ENCODE assay signal across 22 mouse cellular contexts in genomic region chr17:27866737-27867136, GRCm38 (mm10). TPM values are rescaled to one million over a fixed set of nuclear protein-coding genes. Genes with fewer than 3 reads are reported as not detected.
A peak's percentile ranks its signal among the peaks of the same experiment; 100 is the strongest.
DNase-seq lines count a peak whose midpoint lies in the region; ATAC-seq and TF ChIP-seq lines count a peak whose summit lies in the region.
"Had no signal": no experiment of that assay in that cellular context is flagged by ENCODE, and none has a peak within 500 bp of the region (broad histone marks: within the 10 kb centered on the region; RNA-seq: fewer than 3 reads in every experiment).

No protein-coding gene starts in this region.

- H3K9me3 ChIP-seq in liver, postnatal 0 days (ENCODE audit: low read length), result no peaks in the 10 kb centered on the region
- H3K9me3 ChIP-seq in liver, embryonic 11.5 days (ENCODE audit: control insufficient read depth, low read length), result no peaks in the 10 kb centered on the region
- H3K9me3 ChIP-seq in lung, embryonic 14.5 days (ENCODE audit: low read depth, low read length), result no peaks in the 10 kb centered on the region
- no peaks in the 10 kb centered on the region for H3K9me3 ChIP-seq in lung, embryonic 16.5 days (ENCODE audit: control insufficient read depth, low read length)
- no peaks in the 10 kb centered on the region for H3K9me3 ChIP-seq in lung, postnatal 0 days (ENCODE audit: low read length)
- H3K9me3 ChIP-seq: G1E had no signal

- no peak overlapping the region for H3K4me2 ChIP-seq in liver, postnatal 0 days (ENCODE audit: low read depth, low read length)
- H3K4me2 ChIP-seq in liver, embryonic 11.5 days, result no peak overlapping the region
- H3K4me2 ChIP-seq in lung, embryonic 14.5 days, result no peak overlapping the region
- no peak overlapping the region for H3K4me2 ChIP-seq in lung, embryonic 16.5 days (ENCODE audit: low read depth, low read length)
- no peak overlapping the region for H3K4me2 ChIP-seq in lung, postnatal 0 days (replicated peaks; ENCODE audit: low read depth, low read length)

- no peak for TF ChIP-seq POLR2A in lung, adult 2 months (IDR thresholded peaks at IDR 0.05; ENCODE audit: borderline replicate concordance, extremely low read depth, low read depth, low read length)

- 62% methylated on average over 4 of the region's 4 CpGs for WGBS in liver, postnatal 0 days (ENCODE audit: insufficient replicate concordance)
- WGBS in liver, embryonic 11.5 days, result 91% methylated on average over 4 of the region's 4 CpGs
- WGBS in lung, embryonic 14.5 days, result 52% methylated on average over 4 of the region's 4 CpGs
- 39% methylated on average over 4 of the region's 4 CpGs for WGBS in lung, embryonic 16.5 days
- WGBS in lung, postnatal 0 days, result 39% methylated on average over 4 of the region's 4 CpGs
- 65% methylated on average over 4 of the region's 4 CpGs for whole genome bisulfite sequencing in lung, adult 2 months

- H3K27ac ChIP-seq in liver, postnatal 0 days (ENCODE audit: low read depth), result no peak overlapping the region
- no peak overlapping the region for H3K27ac ChIP-seq in liver, embryonic 11.5 days (ENCODE audit: low read depth, low read length)
- H3K27ac ChIP-seq in lung, embryonic 14.5 days (ENCODE audit: low read depth), result no peak overlapping the region
- no peak overlapping the region for H3K27ac ChIP-seq in lung, embryonic 16.5 days (ENCODE audit: low read length)
- no peak overlapping the region for H3K27ac ChIP-seq in lung, postnatal 0 days (ENCODE audit: low read length)

- H3K36me3 ChIP-seq in liver, postnatal 0 days (replicated peaks; ENCODE audit: insufficient read depth, low read length), result peaks cover 2% of the 10 kb centered on the region; the same call in 1 of the 2 replicates
- H3K36me3 ChIP-seq in liver, embryonic 11.5 days (ENCODE audit: control insufficient read depth, insufficient read depth, low read length), result no peaks in the 10 kb centered on the region
- no peaks in the 10 kb centered on the region for H3K36me3 ChIP-seq in lung, embryonic 14.5 days (ENCODE audit: insufficient read depth)
- no peaks in the 10 kb centered on the region for H3K36me3 ChIP-seq in lung, embryonic 16.5 days (ENCODE audit: control insufficient read depth, insufficient read depth, low read length)
- no peaks in the 10 kb centered on the region for H3K36me3 ChIP-seq in lung, postnatal 0 days (ENCODE audit: insufficient read depth, low read length)

- no peak for TF ChIP-seq CTCF in liver, postnatal 0 days (IDR thresholded peaks at IDR 0.05; ENCODE audit: low read depth)
- TF ChIP-seq CTCF in lung, embryonic 14.5 days (IDR thresholded peaks at IDR 0.05; ENCODE audit: low read depth), result no peak
- no peak for TF ChIP-seq CTCF in lung, postnatal 0 days (IDR thresholded peaks at IDR 0.05)
- no peak for TF ChIP-seq CTCF in lung, adult 2 months (IDR thresholded peaks at IDR 0.05; ENCODE audit: insufficient read depth, low read length)

- H3K9ac ChIP-seq in liver, postnatal 0 days (replicated peaks), result no peak overlapping the region
- no peak overlapping the region for H3K9ac ChIP-seq in liver, embryonic 11.5 days (ENCODE audit: low read depth, low read length)
- H3K9ac ChIP-seq in lung, embryonic 14.5 days, result no peak overlapping the region
- H3K9ac ChIP-seq in lung, embryonic 16.5 days (ENCODE audit: low read length), result no peak overlapping the region
- H3K9ac ChIP-seq in lung, postnatal 0 days (replicated peaks; ENCODE audit: low read depth), result no peak overlapping the region

- no peaks in the 10 kb centered on the region for H3K27me3 ChIP-seq in liver, postnatal 0 days (ENCODE audit: insufficient read depth, low read length)
- no peaks in the 10 kb centered on the region for H3K27me3 ChIP-seq in liver, embryonic 11.5 days (replicated peaks; ENCODE audit: control insufficient read depth, insufficient read depth, low read length)
- H3K27me3 ChIP-seq in lung, embryonic 14.5 days (ENCODE audit: insufficient read depth, low read length), result no peaks in the 10 kb centered on the region
- no peaks in the 10 kb centered on the region for H3K27me3 ChIP-seq in lung, embryonic 16.5 days (ENCODE audit: control insufficient read depth, insufficient read depth, low read depth, low read length)
- no peaks in the 10 kb centered on the region for H3K27me3 ChIP-seq in lung, postnatal 0 days (replicated peaks; ENCODE audit: insufficient read depth, low read length)
- H3K27me3 ChIP-seq: CH12.LX, Patski had no signal

- DNase-seq in liver, postnatal 0 days, result no peak
- no peak for DNase-seq in liver, embryonic 11.5 days (ENCODE audit: low spot score)
- peak; percentile 38 for DNase-seq in lung, embryonic 14.5 days
- DNase-seq in lung, postnatal 25 days (ENCODE audit: low spot score), result no peak
- DNase-seq in lung, postnatal 10 days, result no peak
- peak; percentile 66 for DNase-seq in lung, postnatal 0 days (ENCODE audit: low spot score)
- no peak for DNase-seq in lung, adult 2 months
- DNase-seq: adrenal gland, adult 2 months; adrenal gland, adult 8-10 months; adrenal gland, postnatal 10 days; adrenal gland, postnatal 14 days; adrenal gland, postnatal 25 days; adrenal gland, postnatal 36 days; B cell, adult 2 months; cerebellum, adult 11 months; cerebellum, adult 11-12 months had no signal

- ATAC-seq in liver, postnatal 0 days, result peak; percentile 38; the same call in 1 of the 2 replicates
- ATAC-seq in liver, embryonic 11.5 days (replicated peaks; ENCODE audit: low FRiP score), result no peak
- no peak for ATAC-seq in lung, embryonic 14.5 days (ENCODE audit: insufficient read depth)
- peak; percentile 84 for ATAC-seq in lung, embryonic 16.5 days (ENCODE audit: low read depth)
- ATAC-seq in lung, postnatal 0 days, result peak; percentile 82
- ATAC-seq: activated CD4-positive, CD25-positive, alpha-beta regulatory T cell, adult 4 months; CD4-positive, CD25-positive, alpha-beta regulatory T cell, adult 4 months; Patski had no signal

- no peak overlapping the region for H3K4me3 ChIP-seq in liver, postnatal 0 days (ENCODE audit: low read depth, low read length)
- no peak overlapping the region for H3K4me3 ChIP-seq in liver, embryonic 11.5 days (ENCODE audit: low read depth, low read length)
- no peak overlapping the region for H3K4me3 ChIP-seq in lung, embryonic 14.5 days (ENCODE audit: low read depth, low read length)
- H3K4me3 ChIP-seq in lung, embryonic 16.5 days (ENCODE audit: low read length), result no peak overlapping the region
- no peak overlapping the region for H3K4me3 ChIP-seq in lung, postnatal 0 days (ENCODE audit: low read depth, low read length)
- H3K4me3 ChIP-seq in lung, adult 2 months (replicated peaks; ENCODE audit: extremely low read depth, low read depth, low read length), result no peak overlapping the region

- no peak for TF ChIP-seq EP300 in liver, postnatal 0 days (IDR thresholded peaks at IDR 0.05; ENCODE audit: low read depth)
- TF ChIP-seq EP300 in lung, postnatal 0 days (IDR thresholded peaks at IDR 0.05), result no peak

- peaks cover 7% of the 10 kb centered on the region; the same call in 1 of the 2 replicates for H3K4me1 ChIP-seq in liver, postnatal 0 days (ENCODE audit: insufficient read depth)
- peaks cover 8% of the 10 kb centered on the region; the same call in 1 of the 2 replicates for H3K4me1 ChIP-seq in liver, embryonic 11.5 days (replicated peaks; ENCODE audit: control insufficient read depth, insufficient read depth, low read length)
- H3K4me1 ChIP-seq in lung, embryonic 14.5 days (ENCODE audit: insufficient read depth), result no peaks in the 10 kb centered on the region
- H3K4me1 ChIP-seq in lung, embryonic 16.5 days (replicated peaks; ENCODE audit: control insufficient read depth, insufficient read depth, low read length), result peaks cover 13% of the 10 kb centered on the region
- H3K4me1 ChIP-seq in lung, postnatal 0 days (ENCODE audit: insufficient read depth, low read depth, low read length), result no peaks in the 10 kb centered on the region
- H3K4me1 ChIP-seq in lung, adult 2 months (ENCODE audit: control insufficient read depth, insufficient read depth, low read length), result no peaks in the 10 kb centered on the region

RNA-seq across cellular contexts. Expression of gene Uhrf1bp1, which starts 10.5 kb away (rescaled TPM):
- 1.6 and 2.2 TPM in 2 replicates for polyA plus RNA-seq in liver, postnatal 0 days (2015; fragmentation: Nextera tagmentation; extraction: Ambion mirVana)
- 9.2 and 9.4 TPM in 2 replicates for polyA plus RNA-seq in liver, embryonic 11.5 days (2014; fragmentation: Nextera tagmentation; extraction: Ambion mirVana)
- 7.1 and 8.0 TPM in 2 replicates for polyA plus RNA-seq in lung, embryonic 14.5 days (2014; fragmentation: Nextera tagmentation; extraction: Ambion mirVana)
- polyA plus RNA-seq in lung, embryonic 16.5 days (2015; fragmentation: Nextera tagmentation; extraction: Ambion mirVana), result 3.7 and 4.6 TPM in 2 replicates
- 1.5 and 1.6 TPM in 2 replicates for polyA plus RNA-seq in lung, postnatal 0 days (2015; fragmentation: Nextera tagmentation; extraction: Ambion mirVana)
- 8.4 and 8.5 TPM in 2 replicates for polyA plus RNA-seq in lung, adult 2 months (2012; rRNA removed)

RNA-seq across cellular contexts. Expression of gene Snrpc, which starts 28.8 kb away (rescaled TPM):
- polyA plus RNA-seq in liver, postnatal 0 days (2015; fragmentation: Nextera tagmentation; extraction: Ambion mirVana), result 96.2 and 99.0 TPM in 2 replicates
- polyA plus RNA-seq in liver, embryonic 11.5 days (2014; fragmentation: Nextera tagmentation; extraction: Ambion mirVana), result 305 and 315 TPM in 2 replicates
- 361 and 368 TPM in 2 replicates for polyA plus RNA-seq in lung, embryonic 14.5 days (2014; fragmentation: Nextera tagmentation; extraction: Ambion mirVana)
- polyA plus RNA-seq in lung, embryonic 16.5 days (2015; fragmentation: Nextera tagmentation; extraction: Ambion mirVana), result 296 and 313 TPM in 2 replicates
- polyA plus RNA-seq in lung, postnatal 0 days (2015; fragmentation: Nextera tagmentation; extraction: Ambion mirVana), result 172 and 185 TPM in 2 replicates
- polyA plus RNA-seq in lung, adult 2 months (2012; rRNA removed), result 81.0 and 90.0 TPM in 2 replicates

RNA-seq across cellular contexts. Expression of gene Anks1, which starts 42.4 kb away (rescaled TPM):
- 2.3 and 3.0 TPM in 2 replicates for polyA plus RNA-seq in liver, postnatal 0 days (2015; fragmentation: Nextera tagmentation; extraction: Ambion mirVana)
- polyA plus RNA-seq in liver, embryonic 11.5 days (2014; fragmentation: Nextera tagmentation; extraction: Ambion mirVana), result 8.3 and 8.9 TPM in 2 replicates
- polyA plus RNA-seq in lung, embryonic 14.5 days (2014; fragmentation: Nextera tagmentation; extraction: Ambion mirVana), result 18.7 and 19.4 TPM in 2 replicates
- 18.1 and 20.2 TPM in 2 replicates for polyA plus RNA-seq in lung, embryonic 16.5 days (2015; fragmentation: Nextera tagmentation; extraction: Ambion mirVana)
- 25.4 and 25.5 TPM in 2 replicates for polyA plus RNA-seq in lung, postnatal 0 days (2015; fragmentation: Nextera tagmentation; extraction: Ambion mirVana)
- 89.4 and 97.9 TPM in 2 replicates for polyA plus RNA-seq in lung, adult 2 months (2012; rRNA removed)

RNA-seq across cellular contexts. Expression of gene Taf11, which starts 42.9 kb away (rescaled TPM):
- 17.4 and 17.8 TPM in 2 replicates for polyA plus RNA-seq in liver, postnatal 0 days (2015; fragmentation: Nextera tagmentation; extraction: Ambion mirVana)
- polyA plus RNA-seq in liver, embryonic 11.5 days (2014; fragmentation: Nextera tagmentation; extraction: Ambion mirVana), result 61.0 and 70.0 TPM in 2 replicates
- 68.4 and 68.5 TPM in 2 replicates for polyA plus RNA-seq in lung, embryonic 14.5 days (2014; fragmentation: Nextera tagmentation; extraction: Ambion mirVana)
- polyA plus RNA-seq in lung, embryonic 16.5 days (2015; fragmentation: Nextera tagmentation; extraction: Ambion mirVana), result 62.1 and 67.1 TPM in 2 replicates
- polyA plus RNA-seq in lung, postnatal 0 days (2015; fragmentation: Nextera tagmentation; extraction: Ambion mirVana), result 40.1 and 42.1 TPM in 2 replicates
- 8.3 and 11.5 TPM in 2 replicates for polyA plus RNA-seq in lung, adult 2 months (2012; rRNA removed)

RNA-seq across cellular contexts. Expression of gene D17Wsu92e, which starts 46.3 kb away (rescaled TPM):
- polyA plus RNA-seq in liver, postnatal 0 days (2015; fragmentation: Nextera tagmentation; extraction: Ambion mirVana), result 23.8 and 24.7 TPM in 2 replicates
- polyA plus RNA-seq in liver, embryonic 11.5 days (2014; fragmentation: Nextera tagmentation; extraction: Ambion mirVana), result 19.2 and 22.7 TPM in 2 replicates
- 19.5 and 20.3 TPM in 2 replicates for polyA plus RNA-seq in lung, embryonic 14.5 days (2014; fragmentation: Nextera tagmentation; extraction: Ambion mirVana)
- polyA plus RNA-seq in lung, embryonic 16.5 days (2015; fragmentation: Nextera tagmentation; extraction: Ambion mirVana), result 14.6 and 16.9 TPM in 2 replicates
- 17.6 and 20.3 TPM in 2 replicates for polyA plus RNA-seq in lung, postnatal 0 days (2015; fragmentation: Nextera tagmentation; extraction: Ambion mirVana)
- polyA plus RNA-seq in lung, adult 2 months (2012; rRNA removed), result 95.1 and 131 TPM in 2 replicates

Comparison
In these comparisons a context has a peak if more than half of its experiments do, and no peak if none do; other contexts are left out.
1. ATAC-seq: peak in liver, postnatal 0 days (single experiment), lung, embryonic 16.5 days (single experiment) and lung, postnatal 0 days (single experiment); none in liver, embryonic 11.5 days (single experiment) and lung, embryonic 14.5 days (single experiment).
2. DNase-seq: peak in lung, embryonic 14.5 days (single experiment) and lung, postnatal 0 days (single experiment); none in liver, postnatal 0 days (single experiment), liver, embryonic 11.5 days (single experiment), lung, postnatal 25 days (single experiment), lung, postnatal 10 days (single experiment) and lung, adult 2 months (single experiment).